Mouse (Mus musculus) stomach, postnatal 0 days (tissue): ENCODE results near the gene Trappc6b.

Experiments
- CTCF ChIP-seq: IDR thresholded peaks from 2 replicates; pipeline ENCODE4 v1.5.1; 2016; ENCODE audit warnings: antibody characterized with exemption, low read depth, mild to moderate bottlenecking, moderate library complexity
- EP300 ChIP-seq: optimal IDR thresholded peaks from 2 replicates; pipeline ENCODE3; 2016; ENCODE audit warnings: antibody characterized with exemption

- TF ChIP-seq CTCF (no peak), EP300 (no peak)
Measured at GRCm38 (mm10) chr12:59039162-59039970, 21.9 kb downstream of the Trappc6b start.
